Mouse (Mus musculus): ENCODE results near the gene Tmem200b. TPM values are rescaled to one million over a fixed set of nuclear protein-coding genes. Genes with fewer than 3 reads are reported as not detected.
A peak's percentile ranks its signal among the peaks of the same experiment; 100 is the strongest.

Gene Tmem200b
- total and polyA plus RNA-seq, 3 experiments: 6.9 to 7.4 (median 7.3) TPM

DNA sequence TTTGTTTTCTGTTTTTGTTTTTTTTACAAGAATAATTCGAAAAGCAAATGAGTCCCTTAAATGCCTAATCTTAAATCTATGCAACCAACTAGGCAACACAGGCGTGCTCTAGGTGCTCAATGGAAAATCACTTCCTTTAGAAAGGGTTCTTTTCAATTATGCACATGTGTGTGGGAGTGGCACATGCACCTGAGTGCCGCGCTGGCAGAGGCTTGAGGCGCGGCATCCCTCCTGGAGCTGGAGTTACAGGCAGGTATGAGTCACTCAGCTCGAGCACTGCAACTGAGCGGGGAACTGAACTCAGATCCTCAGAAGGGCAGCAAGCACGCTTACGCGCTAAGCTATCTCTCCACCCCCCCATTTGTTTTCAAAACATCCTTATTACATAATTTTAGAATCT lies 26.3 kb downstream of the Tmem200b start:
- H3K27me3 ChIP-seq (ENCODE audit: control insufficient read depth, insufficient read depth, low read length): no peaks in the 10 kb centered on the region
- 91% methylated on average over 11 of the region's 11 CpGs for WGBS
- DNase-seq: no peak
- TF ChIP-seq EP300 (IDR thresholded peaks at IDR 0.05; ENCODE audit: insufficient read depth, low read depth, low read length): no peak
- no peak for TF ChIP-seq POLR2A (IDR thresholded peaks at IDR 0.05; ENCODE audit: insufficient read depth, low read depth, low read length)
- no peak for TF ChIP-seq CTCF (IDR thresholded peaks at IDR 0.05)
- no peaks in the 10 kb centered on the region for H3K79me2 ChIP-seq (replicated peaks; ENCODE audit: control insufficient read depth, insufficient read depth, low read length)
- H3K4me3 ChIP-seq: no peak overlapping the region
- H3K4me1 ChIP-seq (ENCODE audit: control insufficient read depth, insufficient read depth, low read length): no peaks in the 10 kb centered on the region; the same call in 1 of the 2 replicates
- no peaks in the 10 kb centered on the region for H3K36me3 ChIP-seq (ENCODE audit: control insufficient read depth, insufficient read depth, low read length)
- no peak overlapping the region for H3K9ac ChIP-seq (ENCODE audit: low read depth, low read length)
- H3K27ac ChIP-seq: peak overlapping the region; percentile 54; the same call in 1 of the 2 replicates
- intact Hi-C loops (cut with DNase I): no loop called here

- WGBS: 55% methylated on average over 5 of the region's 5 CpGs
- no peaks in the 10 kb centered on the region for H3K27me3 ChIP-seq (ENCODE audit: control insufficient read depth, insufficient read depth, low read length)
- no peak overlapping the region for H3K27ac ChIP-seq
- no peaks in the 10 kb centered on the region; the same call in 1 of the 2 replicates for H3K4me1 ChIP-seq (ENCODE audit: control insufficient read depth, insufficient read depth, low read length)
- TF ChIP-seq CTCF (IDR thresholded peaks at IDR 0.05) (no peak), EP300 (IDR thresholded peaks at IDR 0.05; ENCODE audit: insufficient read depth, low read depth, low read length) (no peak), POLR2A (IDR thresholded peaks at IDR 0.05; ENCODE audit: insufficient read depth, low read depth, low read length) (no peak)
- no peak overlapping the region for H3K9ac ChIP-seq (ENCODE audit: low read depth, low read length)
- H3K79me2 ChIP-seq (replicated peaks; ENCODE audit: control insufficient read depth, insufficient read depth, low read length): no peaks in the 10 kb centered on the region
- intact Hi-C loops (cut with DNase I): no loop called here
- no peak overlapping the region for H3K4me3 ChIP-seq
- H3K36me3 ChIP-seq (ENCODE audit: control insufficient read depth, insufficient read depth, low read length): no peaks in the 10 kb centered on the region
- no peak for DNase-seq
Observed at GRCm38 (mm10) chr4:131949903-131950302, 28.3 kb downstream of the Tmem200b start.

DNA sequence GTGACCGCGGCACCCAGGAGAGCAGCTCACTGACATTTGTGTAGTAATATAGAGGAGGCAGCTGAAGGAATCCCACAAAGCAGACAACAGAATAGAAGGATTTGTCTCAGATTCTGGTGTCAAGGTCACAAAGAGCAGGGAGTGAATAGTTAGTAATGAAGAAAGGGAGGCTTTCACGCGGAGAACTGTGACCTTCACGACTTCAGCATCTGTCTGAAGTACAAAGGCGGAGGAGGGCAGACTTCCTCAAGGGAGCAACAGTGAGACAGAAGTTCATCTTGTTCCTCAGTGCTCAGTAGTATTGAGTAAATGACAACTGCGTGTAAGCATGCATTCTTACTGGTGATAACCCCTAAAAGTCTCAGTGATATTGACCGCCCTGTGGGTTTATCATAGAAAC lies 29.1 kb downstream of the Tmem200b start:
- Histone ChIP-seq H3K4me3 (no peak overlapping the region), H3K36me3 (ENCODE audit: control insufficient read depth, insufficient read depth, low read length) (no peaks in the 10 kb centered on the region), H3K27me3 (ENCODE audit: control insufficient read depth, insufficient read depth, low read length) (no peaks in the 10 kb centered on the region), H3K9ac (ENCODE audit: low read depth, low read length) (no peak overlapping the region), H3K4me1 (ENCODE audit: control insufficient read depth, insufficient read depth, low read length) (no peaks in the 10 kb centered on the region; the same call in 1 of the 2 replicates), H3K79me2 (replicated peaks; ENCODE audit: control insufficient read depth, insufficient read depth, low read length) (no peaks in the 10 kb centered on the region), H3K27ac (no peak overlapping the region)
- TF ChIP-seq EP300 (IDR thresholded peaks at IDR 0.05; ENCODE audit: insufficient read depth, low read depth, low read length) (no peak), POLR2A (IDR thresholded peaks at IDR 0.05; ENCODE audit: insufficient read depth, low read depth, low read length) (no peak), CTCF (IDR thresholded peaks at IDR 0.05) (no peak)
- intact Hi-C loops (cut with DNase I): no loop called here
- DNase-seq: no peak
- 61% methylated on average over 8 of the region's 8 CpGs for WGBS

- Histone ChIP-seq H3K4me1 (ENCODE audit: control insufficient read depth, insufficient read depth, low read length) (no peaks in the 10 kb centered on the region), H3K79me2 (replicated peaks; ENCODE audit: control insufficient read depth, insufficient read depth, low read length) (no peaks in the 10 kb centered on the region), H3K27ac (no peak overlapping the region), H3K9ac (ENCODE audit: low read depth, low read length) (no peak overlapping the region), H3K36me3 (ENCODE audit: control insufficient read depth, insufficient read depth, low read length) (no peaks in the 10 kb centered on the region; the same call in 1 of the 2 replicates), H3K27me3 (ENCODE audit: control insufficient read depth, insufficient read depth, low read length) (no peaks in the 10 kb centered on the region), H3K4me3 (no peak overlapping the region)
- intact Hi-C loops (cut with DNase I): no loop called here
- no peak for TF ChIP-seq POLR2A (IDR thresholded peaks at IDR 0.05; ENCODE audit: insufficient read depth, low read depth, low read length)
- no peak for TF ChIP-seq CTCF (IDR thresholded peaks at IDR 0.05)
- TF ChIP-seq EP300 (IDR thresholded peaks at IDR 0.05; ENCODE audit: insufficient read depth, low read depth, low read length): no peak
- no peak for DNase-seq
- WGBS: 80% methylated on average over 3 of the region's 3 CpGs
Observed at GRCm38 (mm10) chr4:131957161-131957560, 35.6 kb downstream of the Tmem200b start.

DNA sequence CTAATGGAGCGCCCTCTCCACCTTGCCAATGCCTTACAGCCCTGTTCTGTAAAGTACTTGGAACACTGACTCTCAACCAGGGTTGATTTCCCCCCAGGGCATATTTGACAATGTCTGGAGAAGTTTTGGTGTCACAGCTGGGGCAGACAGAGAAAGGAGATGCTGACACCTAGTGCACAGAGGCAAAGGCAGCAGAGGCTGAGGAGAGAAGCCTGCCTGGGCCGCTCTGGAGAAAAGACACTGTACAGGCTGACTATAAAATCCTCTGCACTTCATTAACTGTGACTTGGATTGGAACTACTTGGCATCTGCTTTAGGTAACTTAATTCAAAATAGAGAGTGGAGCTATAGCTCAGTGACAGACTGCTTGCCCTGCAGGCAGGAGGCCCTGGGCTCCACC lies 47.3 kb downstream of the Tmem200b start:
- H3K4me1 ChIP-seq (ENCODE audit: control insufficient read depth, insufficient read depth, low read length): 0 out of 2 replicates have a peak, but pooled peaks cover 2% of the 10 kb centered on the region
- no peaks in the 10 kb centered on the region for H3K79me2 ChIP-seq (replicated peaks; ENCODE audit: control insufficient read depth, insufficient read depth, low read length)
- no peak overlapping the region for H3K4me3 ChIP-seq
- no peak overlapping the region for H3K9ac ChIP-seq (ENCODE audit: low read depth, low read length)
- no peak for TF ChIP-seq POLR2A (IDR thresholded peaks at IDR 0.05; ENCODE audit: insufficient read depth, low read depth, low read length)
- TF ChIP-seq CTCF (IDR thresholded peaks at IDR 0.05): peak; percentile 49
- TF ChIP-seq EP300 (IDR thresholded peaks at IDR 0.05; ENCODE audit: insufficient read depth, low read depth, low read length): no peak
- WGBS: 87% methylated on average over 2 of the region's 2 CpGs
- H3K36me3 ChIP-seq (ENCODE audit: control insufficient read depth, insufficient read depth, low read length): peaks cover 1% of the 10 kb centered on the region; the same call in 1 of the 2 replicates
- no peaks in the 10 kb centered on the region for H3K27me3 ChIP-seq (ENCODE audit: control insufficient read depth, insufficient read depth, low read length)
- intact Hi-C loops (cut with DNase I): loop anchor here (5.0 kb wide), 1 partner anchor 52 kb away; no protein-coding TSS in a partner anchor
- DNase-seq: no peak
- H3K27ac ChIP-seq: no peak overlapping the region

DNA sequence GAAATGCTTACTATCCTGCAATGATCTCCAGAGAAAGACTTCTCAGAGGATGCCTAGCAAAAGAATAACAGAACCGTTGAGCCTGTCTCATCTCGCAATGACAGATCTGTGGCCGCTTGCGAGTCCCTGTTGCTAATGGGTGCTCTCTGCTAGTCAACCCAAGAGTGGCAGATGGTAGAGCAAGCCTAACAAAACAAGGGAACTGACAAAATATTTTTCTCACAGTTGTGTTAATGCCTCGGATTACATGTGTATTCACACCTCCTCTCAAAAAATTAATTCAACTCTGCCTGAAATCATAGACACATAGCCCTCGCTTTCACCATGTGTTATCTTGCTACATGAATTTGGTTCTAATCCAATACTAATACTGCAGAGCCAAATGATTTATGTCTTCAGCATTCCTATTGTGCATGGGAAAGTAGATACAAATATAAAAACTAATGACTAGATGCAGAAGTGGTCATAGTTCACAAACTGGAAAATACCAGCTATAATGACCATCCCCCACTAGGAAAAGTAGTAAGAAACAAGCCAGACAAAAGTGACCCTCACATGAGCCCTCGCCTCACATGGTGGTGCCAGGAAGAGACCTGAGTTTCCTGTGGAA lies 48.8 kb downstream of the Tmem200b start:
- Histone ChIP-seq H3K4me3 (no peak overlapping the region), H3K27me3 (ENCODE audit: control insufficient read depth, insufficient read depth, low read length) (no peaks in the 10 kb centered on the region), H3K4me1 (ENCODE audit: control insufficient read depth, insufficient read depth, low read length) (0 out of 2 replicates have a peak, but pooled peaks cover 2% of the 10 kb centered on the region), H3K9ac (ENCODE audit: low read depth, low read length) (no peak overlapping the region), H3K27ac (no peak overlapping the region), H3K36me3 (ENCODE audit: control insufficient read depth, insufficient read depth, low read length) (peaks cover 8% of the 10 kb centered on the region), H3K79me2 (replicated peaks; ENCODE audit: control insufficient read depth, insufficient read depth, low read length) (no peaks in the 10 kb centered on the region)
- intact Hi-C loops (cut with DNase I): loop anchor here (10.0 kb wide), 1 partner anchor 214 kb away; no protein-coding TSS in a partner anchor
- WGBS: 71% methylated on average over 7 of the region's 7 CpGs
- TF ChIP-seq CTCF (IDR thresholded peaks at IDR 0.05): no peak
- TF ChIP-seq EP300 (IDR thresholded peaks at IDR 0.05; ENCODE audit: insufficient read depth, low read depth, low read length): no peak
- TF ChIP-seq POLR2A (IDR thresholded peaks at IDR 0.05; ENCODE audit: insufficient read depth, low read depth, low read length): no peak
- no peak for DNase-seq

Other genes starting within 250 kb of the Tmem200b start
- gene Ptpru, start 83.5 kb upstream of the Tmem200b start, total RNA-seq (2021): 1 to 10 TPM; 4.3 to 5.7 TPM
- 4.2 and 5.5 TPM in 2 replicates for gene Ptpru, start 83.5 kb upstream of the Tmem200b start, polyA plus RNA-seq (2012; rRNA removed)
- 10 to 100 TPM; 27.7 to 28.3 TPM for gene Mecr, start 78.3 kb upstream of the Tmem200b start, total RNA-seq (2021)
- 28.1 and 32.9 TPM in 2 replicates for gene Mecr, start 78.3 kb upstream of the Tmem200b start, polyA plus RNA-seq (2012; rRNA removed)
- 10 to 100 TPM; 31.9 to 34.9 TPM for gene Srsf4, start 48.2 kb upstream of the Tmem200b start, total RNA-seq (2021)
- 20.4 and 22.4 TPM in 2 replicates for gene Srsf4, start 48.2 kb upstream of the Tmem200b start, polyA plus RNA-seq (2012; rRNA removed)
- under 1 TPM; 0.11 to 0.13 TPM for gene Gm10300, start 152.9 kb downstream of the Tmem200b start, total RNA-seq (2021)
- gene Gm10300, start 152.9 kb downstream of the Tmem200b start, polyA plus RNA-seq (2012; rRNA removed): 0.08 and 0.12 TPM in 2 replicates
- 100 to 1,000 TPM; 128 to 256 TPM for gene Epb41, start 153.6 kb downstream of the Tmem200b start, total RNA-seq (2021)
- 58.7 and 62.5 TPM in 2 replicates for gene Epb41, start 153.6 kb downstream of the Tmem200b start, polyA plus RNA-seq (2012; rRNA removed)
- under 1 TPM; 0.20 to 0.21 TPM for gene Oprd1, start 222.7 kb downstream of the Tmem200b start, total RNA-seq (2021)
- gene Oprd1, start 222.7 kb downstream of the Tmem200b start, polyA plus RNA-seq (2012; rRNA removed): 0.43 and 0.64 TPM in 2 replicates

Data from heart, adult 2 months (tissue).